18 mouse cellular contexts compared by ENCODE assay signal in the genomic region with DNA sequence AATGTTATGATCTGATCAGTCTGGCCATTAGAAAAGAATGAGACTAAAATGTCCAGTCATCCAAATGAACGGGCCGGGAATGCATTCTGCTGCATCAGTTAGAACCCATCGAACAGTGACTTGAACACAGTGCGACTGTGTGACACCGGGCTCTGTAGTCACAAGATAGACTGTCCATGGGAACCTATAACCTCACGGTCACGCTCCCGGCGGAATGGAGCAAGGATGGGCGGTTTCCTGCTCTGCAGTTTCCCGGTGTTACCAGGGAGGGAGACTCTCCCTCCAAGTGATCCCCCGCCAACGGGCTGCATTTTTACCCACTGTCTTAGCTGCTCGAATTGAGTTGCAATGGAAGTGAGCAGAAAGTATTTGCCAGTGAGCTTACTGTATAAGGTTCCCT.
A peak's percentile ranks its signal among the peaks of the same experiment; 100 is the strongest.
DNase-seq lines count a peak whose midpoint lies in the region; ATAC-seq lines count a peak whose summit lies in the region.
"Had no signal": no experiment of that assay in that cellular context is flagged by ENCODE, and none has a peak within 500 bp of the region (broad histone marks: within the 10 kb centered on the region; RNA-seq: fewer than 3 reads in every experiment).

No protein-coding gene starts in this region.

- H3K27ac ChIP-seq in forebrain, embryonic 13.5 days: no peak overlapping the region
- H3K27ac ChIP-seq in forebrain, embryonic 14.5 days (ENCODE audit: low read depth, low read length): no peak overlapping the region
- no peak overlapping the region for H3K27ac ChIP-seq in kidney, embryonic 14.5 days (ENCODE audit: low read depth, low read length)
- H3K27ac ChIP-seq in midbrain, embryonic 13.5 days: no peak overlapping the region
- H3K27ac ChIP-seq in midbrain, embryonic 11.5 days (ENCODE audit: low read depth, low read length): no peak overlapping the region
- no peak overlapping the region for H3K27ac ChIP-seq in hindbrain, embryonic 16.5 days (ENCODE audit: low read depth, low read length)
- H3K27ac ChIP-seq: heart, embryonic 15.5 days; limb, embryonic 15.5 days had no signal

- H3K36me3 ChIP-seq in forebrain, embryonic 13.5 days (ENCODE audit: poor library complexity, severe bottlenecking): peaks cover 22% of the 10 kb centered on the region
- peaks cover 15% of the 10 kb centered on the region; the same call in 1 of the 2 replicates for H3K36me3 ChIP-seq in forebrain, embryonic 14.5 days (ENCODE audit: control insufficient read depth, insufficient read depth, low read length)
- H3K36me3 ChIP-seq in kidney, embryonic 14.5 days (ENCODE audit: control insufficient read depth, insufficient read depth, low read length): peaks cover 12% of the 10 kb centered on the region; the same call in 1 of the 2 replicates
- H3K36me3 ChIP-seq in midbrain, embryonic 13.5 days: peaks cover 17% of the 10 kb centered on the region; the same call in 1 of the 2 replicates
- H3K36me3 ChIP-seq in midbrain, embryonic 11.5 days (ENCODE audit: control insufficient read depth, insufficient read depth, low read length): no peaks in the 10 kb centered on the region
- 0 out of 2 replicates have a peak, but pooled peaks cover 9% of the 10 kb centered on the region for H3K36me3 ChIP-seq in hindbrain, embryonic 16.5 days (ENCODE audit: control insufficient read depth, insufficient read depth, low read length)

- H3K9ac ChIP-seq in forebrain, embryonic 13.5 days: no peak overlapping the region
- no peak overlapping the region for H3K9ac ChIP-seq in forebrain, embryonic 14.5 days (ENCODE audit: low read length)
- H3K9ac ChIP-seq in kidney, embryonic 14.5 days (ENCODE audit: low read depth, low read length): no peak overlapping the region
- H3K9ac ChIP-seq in midbrain, embryonic 13.5 days (replicated peaks): no peak overlapping the region
- no peak overlapping the region for H3K9ac ChIP-seq in midbrain, embryonic 11.5 days (ENCODE audit: low read length)
- no peak overlapping the region for H3K9ac ChIP-seq in hindbrain, embryonic 16.5 days (ENCODE audit: low read depth, low read length)
- H3K9ac ChIP-seq: heart, embryonic 15.5 days; limb, embryonic 15.5 days; liver, postnatal 0 days had no signal

- H3K27me3 ChIP-seq in forebrain, embryonic 13.5 days: no peaks in the 10 kb centered on the region
- no peaks in the 10 kb centered on the region for H3K27me3 ChIP-seq in forebrain, embryonic 14.5 days (replicated peaks; ENCODE audit: control insufficient read depth, insufficient read depth, low read length)
- H3K27me3 ChIP-seq in kidney, embryonic 14.5 days (ENCODE audit: control insufficient read depth, insufficient read depth, low read length): no peaks in the 10 kb centered on the region
- no peaks in the 10 kb centered on the region for H3K27me3 ChIP-seq in midbrain, embryonic 13.5 days
- no peaks in the 10 kb centered on the region for H3K27me3 ChIP-seq in midbrain, embryonic 11.5 days (ENCODE audit: control insufficient read depth, insufficient read depth, low read length)
- no peaks in the 10 kb centered on the region for H3K27me3 ChIP-seq in hindbrain, embryonic 16.5 days (replicated peaks; ENCODE audit: control insufficient read depth, insufficient read depth, low read length)
- H3K27me3 ChIP-seq: heart, embryonic 15.5 days; limb, embryonic 15.5 days; megakaryocyte, embryonic 14.5 days had no signal

- no peak overlapping the region for H3K4me3 ChIP-seq in forebrain, embryonic 13.5 days
- no peak overlapping the region for H3K4me3 ChIP-seq in forebrain, embryonic 14.5 days (ENCODE audit: low read depth, low read length)
- H3K4me3 ChIP-seq in kidney, embryonic 14.5 days (ENCODE audit: low read length): no peak overlapping the region
- H3K4me3 ChIP-seq in midbrain, embryonic 13.5 days (replicated peaks): no peak overlapping the region
- no peak overlapping the region for H3K4me3 ChIP-seq in midbrain, embryonic 11.5 days (ENCODE audit: low read depth, low read length)
- H3K4me3 ChIP-seq in hindbrain, embryonic 16.5 days (ENCODE audit: low read length): no peak overlapping the region
- H3K4me3 ChIP-seq: heart, embryonic 15.5 days; limb, embryonic 15.5 days; megakaryocyte, embryonic 14.5 days had no signal

- no peak for DNase-seq in forebrain, embryonic 14.5 days (ENCODE audit: low spot score)
- DNase-seq in kidney, adult 9 months: no peak
- DNase-seq in midbrain, embryonic 11.5 days (ENCODE audit: low spot score, missing footprints): no peak
- no peak for DNase-seq in testis, postnatal 10 days (ENCODE audit: low spot score)
- DNase-seq: embryo, embryonic 11 days; heart, adult 11 months; liver, postnatal 0 days; lung, postnatal 14 days; retina, postnatal 1 day; right cerebral cortex, postnatal 4 days; thymus, postnatal 25 days had no signal

- H3K4me2 ChIP-seq in forebrain, embryonic 13.5 days: no peak overlapping the region
- H3K4me2 ChIP-seq in forebrain, embryonic 14.5 days (ENCODE audit: low read length): no peak overlapping the region
- H3K4me2 ChIP-seq in kidney, embryonic 14.5 days (replicated peaks; ENCODE audit: low read depth, low read length): no peak overlapping the region
- H3K4me2 ChIP-seq in midbrain, embryonic 13.5 days (replicated peaks): no peak overlapping the region
- H3K4me2 ChIP-seq in midbrain, embryonic 11.5 days: no peak overlapping the region
- no peak overlapping the region for H3K4me2 ChIP-seq in hindbrain, embryonic 16.5 days (ENCODE audit: low read length)
- H3K4me2 ChIP-seq: heart, embryonic 15.5 days; limb, embryonic 15.5 days had no signal

- no peaks in the 10 kb centered on the region for H3K9me3 ChIP-seq in forebrain, embryonic 13.5 days (replicated peaks)
- no peaks in the 10 kb centered on the region for H3K9me3 ChIP-seq in forebrain, embryonic 14.5 days (replicated peaks; ENCODE audit: control insufficient read depth, low read length)
- H3K9me3 ChIP-seq in kidney, embryonic 14.5 days (ENCODE audit: control insufficient read depth, low read length): no peaks in the 10 kb centered on the region
- no peaks in the 10 kb centered on the region for H3K9me3 ChIP-seq in midbrain, embryonic 13.5 days
- H3K9me3 ChIP-seq in midbrain, embryonic 11.5 days (ENCODE audit: control insufficient read depth, low read length): no peaks in the 10 kb centered on the region
- no peaks in the 10 kb centered on the region for H3K9me3 ChIP-seq in hindbrain, embryonic 16.5 days (ENCODE audit: control insufficient read depth, low read length)
- H3K9me3 ChIP-seq: heart, embryonic 15.5 days; limb, embryonic 15.5 days had no signal

- 0 out of 2 replicates have a peak, but pooled peaks have one; percentile 19 for ATAC-seq in forebrain, embryonic 13.5 days
- no peak for ATAC-seq in forebrain, embryonic 14.5 days
- ATAC-seq in kidney, embryonic 14.5 days (ENCODE audit: low FRiP score, low TSS enrichment): peak; percentile 65
- peak; percentile 61; the same call in 1 of the 2 replicates for ATAC-seq in midbrain, embryonic 13.5 days
- ATAC-seq in midbrain, embryonic 11.5 days (ENCODE audit: low FRiP score): no peak
- ATAC-seq in hindbrain, embryonic 16.5 days: 0 out of 2 replicates have a peak, but pooled peaks have one; percentile 10

- 89% methylated on average over 14 of the region's 14 CpGs for WGBS in forebrain, embryonic 13.5 days
- WGBS in forebrain, embryonic 14.5 days: 87% methylated on average over 14 of the region's 14 CpGs
- 77% methylated on average over 14 of the region's 14 CpGs for WGBS in kidney, embryonic 14.5 days
- 86% methylated on average over 14 of the region's 14 CpGs for WGBS in midbrain, embryonic 13.5 days
- WGBS in midbrain, embryonic 11.5 days: 90% methylated on average over 14 of the region's 14 CpGs
- 79% methylated on average over 14 of the region's 14 CpGs for WGBS in hindbrain, embryonic 16.5 days

- H3K4me1 ChIP-seq in forebrain, embryonic 13.5 days: peaks cover 60% of the 10 kb centered on the region
- peaks cover 44% of the 10 kb centered on the region for H3K4me1 ChIP-seq in forebrain, embryonic 14.5 days (ENCODE audit: control insufficient read depth, insufficient read depth, low read length)
- H3K4me1 ChIP-seq in kidney, embryonic 14.5 days (ENCODE audit: control insufficient read depth, insufficient read depth, low read length): peaks cover 19% of the 10 kb centered on the region
- peaks cover 57% of the 10 kb centered on the region for H3K4me1 ChIP-seq in midbrain, embryonic 13.5 days (replicated peaks)
- peaks cover 10% of the 10 kb centered on the region; the same call in 1 of the 2 replicates for H3K4me1 ChIP-seq in midbrain, embryonic 11.5 days (ENCODE audit: control insufficient read depth, insufficient read depth, low read length)
- peaks cover 28% of the 10 kb centered on the region for H3K4me1 ChIP-seq in hindbrain, embryonic 16.5 days (ENCODE audit: control insufficient read depth, insufficient read depth, low read depth, low read length)
- H3K4me1 ChIP-seq: megakaryocyte, embryonic 14.5 days had no signal

Comparison
In these comparisons a context has a peak if more than half of its experiments do, and no peak if none do; other contexts are left out.
1. ATAC-seq: peak in forebrain, embryonic 13.5 days (single experiment), kidney, embryonic 14.5 days (single experiment), midbrain, embryonic 13.5 days (single experiment) and hindbrain, embryonic 16.5 days (single experiment); none in forebrain, embryonic 14.5 days (single experiment) and midbrain, embryonic 11.5 days (single experiment).